Mouse (Mus musculus) neural tube, embryonic 11.5 days (tissue): Measurements from ENCODE around the gene Zfp120. TPM values are rescaled to one million over a fixed set of nuclear protein-coding genes. Genes with fewer than 3 reads are reported as not detected.
"Not testable (repeated sequence)": the region's sequence is repeated elsewhere in the genome, so short reads cannot be mapped to it uniquely, and the experiment has no call there.

ENCODE experiments used
- ATAC-seq: fragments of 200-750 bp; cut with Nextera tagmentation; 2 replicates; pipeline ENCODE4 v1.8.0; 2017; ENCODE audit warnings: moderate number of reproducible peaks, mild to moderate bottlenecking, moderate TSS enrichment, moderate library complexity; ENCODE audit not compliant: insufficient read depth, low FRiP score, low TSS enrichment
- DNase-seq: peaks from one replicate; pipeline ENCODE4 v3.0.0-alpha.2; 2015; ENCODE audit warnings: low spot score
- H3K27ac ChIP-seq: fragments of 300-500 bp; sonication (generic); 2 replicates; pipeline ENCODE4 v1.5.1; 2014; ENCODE audit warnings: low read depth, mild to moderate bottlenecking, low read length
- H3K27me3 ChIP-seq: fragments of 300-500 bp; sonication (generic); 2 replicates; pipeline ENCODE4 v1.6.1; 2014; ENCODE audit warnings: mild to moderate bottlenecking, low read length, mixed read lengths; ENCODE audit not compliant: control insufficient read depth, insufficient read depth
- H3K36me3 ChIP-seq: fragments of 300-500 bp; sonication (generic); 2 replicates; pipeline ENCODE4 v1.6.1; 2014; ENCODE audit warnings: mild to moderate bottlenecking, low read length, moderate library complexity, mixed read lengths; ENCODE audit not compliant: control insufficient read depth, insufficient read depth
- H3K4me1 ChIP-seq: fragments of 300-500 bp; sonication (generic); 2 replicates; pipeline ENCODE4 v1.6.1; 2014; ENCODE audit warnings: low read length, mixed read lengths; ENCODE audit not compliant: control insufficient read depth, insufficient read depth
- H3K4me2 ChIP-seq: fragments of 300-500 bp; sonication (generic); 2 replicates; pipeline ENCODE4 v1.6.1; 2014; ENCODE audit warnings: low read depth, mild to moderate bottlenecking, moderate library complexity
- H3K4me3 ChIP-seq: fragments of 300-500 bp; sonication (generic); 2 replicates; pipeline ENCODE4 v1.5.1; 2014; ENCODE audit warnings: low read depth, low read length
- H3K9ac ChIP-seq: fragments of 300-500 bp; sonication (generic); 2 replicates; pipeline ENCODE4 v1.6.1; 2014; ENCODE audit warnings: mild to moderate bottlenecking, low read length
- H3K9me3 ChIP-seq: fragments of 300-500 bp; sonication (generic); 2 replicates; pipeline ENCODE4 v1.6.1; 2016; ENCODE audit warnings: low read length; ENCODE audit not compliant: control insufficient read depth
- WGBS: fragments of 180-500 bp; shearing (Covaris S2); extraction: QIAGEN DNeasy Blood & Tissue Kit; methylation state at CpG from one replicate; pipeline ENCODE4 v1.1.7; 2014; 5-methylcytosine and 5-hydroxymethylcytosine counted together
- polyA plus RNA-seq: library from polyadenylated mRNA; unstranded; fragments of >200 nt; fragmentation: Nextera tagmentation; extraction: Ambion mirVana; gene quantifications from 2 replicates; pipeline ENCODE4 v1.2.1, GENCODE M21; 2014

The Zfp120 gene
- 9.8 and 10.0 TPM in 2 replicates for polyA plus RNA-seq

DNA sequence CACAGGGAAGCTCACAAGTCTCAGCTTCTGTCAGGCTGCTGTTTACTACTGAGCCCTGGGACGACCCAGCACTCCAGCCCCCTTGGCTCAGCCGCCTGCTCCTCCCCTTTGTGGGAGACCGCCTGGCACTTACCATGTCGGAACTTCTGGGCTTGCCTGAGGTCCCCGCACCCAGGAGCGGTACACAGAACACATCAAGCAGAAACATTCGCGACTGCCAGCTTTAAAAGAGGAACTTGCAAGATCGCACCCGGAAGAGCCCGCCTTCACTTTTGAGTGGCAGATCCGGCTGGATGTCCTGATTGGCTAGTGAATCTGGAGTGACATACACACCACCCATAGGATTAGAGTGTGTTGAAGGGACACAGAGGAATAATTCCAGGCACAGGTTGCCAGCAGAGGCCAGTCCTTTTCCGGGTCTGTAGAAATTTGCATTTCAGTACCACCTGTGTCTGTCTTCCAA lies at the start of gene Zfp120:
Gene Zfp120 (minus strand): TSS at position 274 of the 463 bp plus-strand sequence.
- Histone ChIP-seq H3K9ac (peak within 1 kb of the TSS; percentile 78), H3K4me2 (peak within 1 kb of the TSS; percentile 58), H3K27me3 (no peaks in the 10 kb centered on the region), H3K4me1 (peaks cover 3% of the 10 kb centered on the region; the same call in 1 of the 2 replicates), H3K27ac (no peak within 1 kb of the TSS), H3K9me3 (no peaks in the 10 kb centered on the region), H3K36me3 (no peaks in the 10 kb centered on the region), H3K4me3 (peak within 1 kb of the TSS; percentile 72)
- DNase-seq (peak; percentile 88), ATAC-seq (peak; percentile 100)
- under 1% methylated on average over 13 of the region's 13 CpGs for WGBS

DNA sequence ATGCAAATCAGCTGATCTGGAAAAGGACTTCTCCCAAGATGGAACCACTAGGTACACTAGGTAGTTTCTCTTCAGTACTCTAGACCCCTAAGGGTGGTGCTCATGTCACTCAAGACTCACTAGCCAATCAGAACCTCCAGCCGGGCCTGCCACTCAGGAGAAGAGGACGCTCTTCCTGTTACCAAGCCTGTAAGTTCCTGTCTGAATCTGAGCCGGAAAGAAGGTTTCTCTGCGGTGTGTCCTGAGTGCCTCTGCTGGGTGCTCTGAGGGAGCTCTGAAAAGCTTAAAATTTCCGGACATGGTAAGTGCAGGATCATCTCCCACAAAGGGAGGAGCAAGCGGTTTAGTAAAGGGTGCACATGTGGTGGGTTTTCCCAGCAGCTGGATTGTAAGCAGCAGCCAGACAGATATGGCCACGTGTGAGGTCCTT lies 45.1 kb upstream of the Zfp120 start, which contains the start of gene Gm14139:
Gene Gm14139 (plus strand): TSS at position 186 of the 430 bp plus-strand sequence.
- H3K27me3 ChIP-seq, H3K9ac ChIP-seq, H3K4me1 ChIP-seq, H3K27ac ChIP-seq, H3K4me2 ChIP-seq, H3K9me3 ChIP-seq, DNase-seq, H3K4me3 ChIP-seq, ATAC-seq, H3K36me3 ChIP-seq: not testable (repeated sequence)
- WGBS = 82% methylated on average over 7 of the region's 7 CpGs

DNA sequence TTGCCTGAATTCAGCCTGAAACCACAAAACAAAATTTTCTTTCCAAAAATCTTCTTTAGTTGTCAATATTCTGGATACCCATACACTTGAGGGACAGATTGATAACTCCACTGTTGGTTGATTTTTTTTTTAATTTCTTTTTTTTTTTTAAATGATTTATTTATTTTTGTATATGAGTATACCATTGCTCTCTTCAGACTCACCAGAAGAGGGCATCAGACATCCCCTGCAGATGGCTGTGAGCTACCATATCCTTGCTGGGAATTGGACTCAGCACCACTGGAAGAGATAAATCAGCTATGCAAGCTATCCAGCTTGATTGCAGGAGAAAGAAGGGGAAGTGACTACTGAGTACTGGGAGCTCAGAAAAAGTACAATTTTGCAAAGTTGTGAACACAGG lies 44.5 kb upstream of the Zfp120 start:
- H3K36me3 ChIP-seq, H3K4me3 ChIP-seq, H3K27ac ChIP-seq, DNase-seq, H3K9ac ChIP-seq, H3K27me3 ChIP-seq, H3K4me1 ChIP-seq, H3K4me2 ChIP-seq, H3K9me3 ChIP-seq, ATAC-seq: not testable (repeated sequence)

DNA sequence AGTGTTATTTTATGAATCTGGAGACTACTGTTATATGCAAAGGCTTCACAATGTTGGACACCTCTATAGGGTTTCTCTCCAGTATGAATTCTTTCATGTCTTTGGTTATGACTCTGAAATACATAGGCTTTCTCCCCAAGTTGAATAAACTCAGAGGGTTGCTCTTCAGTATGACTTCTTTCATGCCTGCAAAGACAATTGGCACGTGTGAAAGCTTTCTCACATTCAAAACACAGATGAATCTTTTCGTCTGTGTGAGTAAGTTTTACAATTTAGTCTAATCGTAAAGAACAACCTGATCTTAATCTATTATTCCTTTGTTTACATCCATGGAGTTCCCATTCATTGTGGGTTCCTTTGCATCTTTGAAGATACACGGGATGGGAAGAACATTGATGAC lies 43.1 kb upstream of the Zfp120 start, which contains the start of gene Gm10770:
Gene Gm10770 (minus strand): TSS at position 101 of the 400 bp plus-strand sequence.
- H3K4me2 ChIP-seq, H3K4me3 ChIP-seq, H3K36me3 ChIP-seq, H3K27me3 ChIP-seq, H3K4me1 ChIP-seq, DNase-seq, H3K9ac ChIP-seq, ATAC-seq, H3K27ac ChIP-seq, H3K9me3 ChIP-seq: not testable (repeated sequence)
- WGBS = 86% methylated on average over 4 of the region's 4 CpGs

DNA sequence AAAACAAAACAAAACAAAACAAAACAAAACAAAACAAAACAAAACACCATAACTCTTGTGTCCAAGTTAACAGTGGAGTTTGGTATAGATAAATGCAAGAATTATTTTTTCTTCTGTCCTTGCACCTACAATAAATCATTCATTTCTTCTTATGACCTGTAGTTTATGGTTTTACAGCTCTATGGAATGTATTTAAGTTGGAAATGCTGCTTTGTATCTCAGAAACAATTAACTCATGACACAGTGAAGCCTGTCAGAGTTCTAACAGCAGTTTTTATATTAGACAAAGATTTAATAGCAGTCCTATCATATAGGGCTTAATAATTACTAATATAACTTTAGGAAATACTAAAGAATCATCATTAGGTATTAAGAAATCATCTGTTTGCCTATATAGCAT lies 37.3 kb upstream of the Zfp120 start:
- H3K4me3 ChIP-seq = no peak overlapping the region
- DNase-seq = no peak
- no peaks in the 10 kb centered on the region for H3K36me3 ChIP-seq
- H3K4me1 ChIP-seq = no peaks in the 10 kb centered on the region
- H3K9ac ChIP-seq = no peak overlapping the region
- H3K4me2 ChIP-seq = no peak overlapping the region
- no peak overlapping the region for H3K27ac ChIP-seq
- no peak for ATAC-seq
- H3K9me3 ChIP-seq = no peaks in the 10 kb centered on the region
- no peaks in the 10 kb centered on the region for H3K27me3 ChIP-seq

DNA sequence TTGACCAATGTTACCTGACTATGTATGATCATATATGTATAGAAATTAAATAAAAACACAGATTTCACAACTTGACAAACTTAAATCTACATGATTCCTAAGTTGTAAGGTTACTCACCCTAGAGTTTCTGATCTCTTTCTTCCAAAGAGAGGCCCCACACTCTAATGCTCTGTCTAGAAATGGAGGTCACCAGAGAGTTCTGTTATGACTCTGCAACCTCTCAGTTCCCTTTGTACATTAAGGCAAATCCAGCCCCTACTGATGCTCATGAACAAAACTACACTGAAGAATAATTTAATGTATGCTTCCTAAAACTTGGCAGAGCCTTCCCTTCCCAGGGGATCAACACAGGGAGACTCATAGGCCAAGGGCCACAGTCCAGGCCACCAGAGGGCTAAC lies 30.2 kb upstream of the Zfp120 start:
- no peak overlapping the region for H3K27ac ChIP-seq
- H3K4me2 ChIP-seq = no peak overlapping the region
- H3K36me3 ChIP-seq = no peaks in the 10 kb centered on the region
- DNase-seq (no peak), ATAC-seq (no peak)
- no peaks in the 10 kb centered on the region for H3K4me1 ChIP-seq
- H3K9ac ChIP-seq = no peak overlapping the region
- no peak overlapping the region for H3K4me3 ChIP-seq
- no peaks in the 10 kb centered on the region for H3K27me3 ChIP-seq
- no peaks in the 10 kb centered on the region for H3K9me3 ChIP-seq

DNA sequence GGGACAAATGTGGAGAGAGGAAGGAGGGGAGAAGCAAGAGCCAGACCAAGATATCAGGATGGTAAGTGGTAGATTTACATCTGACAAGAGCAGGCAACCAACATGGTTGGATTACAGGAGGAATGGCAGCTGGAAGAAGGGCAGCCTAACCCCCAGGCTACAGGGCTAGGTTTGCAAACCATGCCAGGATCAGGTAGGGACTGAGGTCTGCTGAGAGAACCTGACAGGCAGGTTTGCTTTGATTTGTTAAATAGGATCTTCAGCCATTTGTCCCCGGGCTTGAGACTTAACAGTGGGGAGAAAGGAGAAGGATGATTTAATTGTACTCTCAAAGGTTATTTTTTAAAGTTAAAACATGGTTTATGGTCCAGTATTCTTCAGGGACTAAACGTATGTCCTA lies 3.7 kb downstream of the Zfp120 start:
- no peak overlapping the region for H3K4me2 ChIP-seq
- WGBS = 79% methylated on average over 2 of the region's 2 CpGs

DNA sequence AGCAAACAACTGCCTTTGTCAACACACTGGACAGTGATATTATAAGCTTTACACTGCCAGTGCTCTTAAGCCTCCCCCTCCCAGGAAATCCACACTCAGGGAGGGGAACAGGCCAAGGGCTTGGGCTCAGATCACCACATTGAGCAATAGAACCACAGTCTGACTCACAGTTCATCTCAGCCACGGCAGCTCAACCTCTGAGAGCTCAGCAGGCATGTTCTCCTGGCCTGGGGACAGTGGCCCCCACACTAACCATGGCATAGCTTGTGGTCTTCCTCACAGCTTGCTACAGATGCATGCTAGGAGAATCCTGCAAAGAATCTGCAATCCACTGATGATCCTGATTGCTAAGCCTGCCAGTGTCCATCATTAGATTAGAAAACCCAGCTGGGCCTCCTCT lies 4.5 kb downstream of the Zfp120 start:
- WGBS = 92% methylated on average over 1 of the region's 1 CpGs
- H3K27me3 ChIP-seq, ATAC-seq, H3K9ac ChIP-seq, H3K27ac ChIP-seq, H3K4me1 ChIP-seq, H3K4me2 ChIP-seq, DNase-seq, H3K9me3 ChIP-seq, H3K36me3 ChIP-seq, H3K4me3 ChIP-seq: not testable (repeated sequence)

More for the DNA sequence above, 3.7 kb downstream of the Zfp120 start:
- DNase-seq (no peak), ATAC-seq (no peak)
- no peaks in the 10 kb centered on the region; the same call in 1 of the 2 replicates for H3K36me3 ChIP-seq
- 0 out of 2 replicates have a peak, but pooled peaks cover 2% of the 10 kb centered on the region for H3K9me3 ChIP-seq
- no peak overlapping the region for H3K27ac ChIP-seq
- H3K4me3 ChIP-seq = no peak overlapping the region
- H3K4me1 ChIP-seq = peaks cover 3% of the 10 kb centered on the region; the same call in 1 of the 2 replicates
- H3K27me3 ChIP-seq = no peaks in the 10 kb centered on the region
- H3K9ac ChIP-seq = no peak overlapping the region

DNA sequence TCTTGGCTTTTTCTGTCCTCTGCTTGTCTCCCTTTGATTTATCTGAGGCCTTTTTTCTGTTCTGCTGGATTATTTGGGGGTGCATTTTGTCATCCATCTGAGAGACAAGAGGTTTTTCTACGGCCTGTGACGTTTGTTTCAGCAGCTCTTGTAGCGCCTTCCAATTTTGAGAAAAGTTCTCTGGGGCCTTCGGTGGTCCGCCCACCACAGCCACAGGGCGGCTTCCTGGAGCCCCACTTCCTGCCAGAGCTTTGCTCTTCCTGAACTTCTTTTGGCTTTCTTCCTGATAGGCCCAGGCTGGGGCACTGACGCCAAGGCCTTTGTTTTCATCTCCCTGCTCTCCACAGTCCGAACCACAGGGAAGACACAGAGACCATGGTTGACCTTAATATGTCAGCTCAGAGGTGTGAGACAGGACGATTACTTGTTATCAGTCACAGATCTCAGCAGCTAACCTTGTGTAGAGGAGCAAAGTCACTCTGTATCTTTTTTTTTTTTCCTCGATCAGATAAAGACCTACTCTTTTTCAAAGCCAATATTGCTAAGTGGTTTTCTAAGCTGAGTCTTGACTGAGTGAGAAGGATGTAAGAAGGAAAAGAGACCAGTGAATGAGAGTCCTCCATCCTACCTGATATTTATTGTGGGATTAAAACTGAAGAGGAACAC lies 25.1 kb downstream of the Zfp120 start:
- Histone ChIP-seq H3K9ac (no peak overlapping the region), H3K27me3 (no peaks in the 10 kb centered on the region), H3K36me3 (no peaks in the 10 kb centered on the region), H3K27ac (no peak overlapping the region), H3K4me1 (no peaks in the 10 kb centered on the region), H3K4me3 (no peak overlapping the region), H3K4me2 (no peak overlapping the region), H3K9me3 (no peaks in the 10 kb centered on the region)
- DNase-seq (no peak), ATAC-seq (no peak)
- WGBS = 92% methylated on average over 10 of the region's 10 CpGs
